In the genomic region with DNA sequence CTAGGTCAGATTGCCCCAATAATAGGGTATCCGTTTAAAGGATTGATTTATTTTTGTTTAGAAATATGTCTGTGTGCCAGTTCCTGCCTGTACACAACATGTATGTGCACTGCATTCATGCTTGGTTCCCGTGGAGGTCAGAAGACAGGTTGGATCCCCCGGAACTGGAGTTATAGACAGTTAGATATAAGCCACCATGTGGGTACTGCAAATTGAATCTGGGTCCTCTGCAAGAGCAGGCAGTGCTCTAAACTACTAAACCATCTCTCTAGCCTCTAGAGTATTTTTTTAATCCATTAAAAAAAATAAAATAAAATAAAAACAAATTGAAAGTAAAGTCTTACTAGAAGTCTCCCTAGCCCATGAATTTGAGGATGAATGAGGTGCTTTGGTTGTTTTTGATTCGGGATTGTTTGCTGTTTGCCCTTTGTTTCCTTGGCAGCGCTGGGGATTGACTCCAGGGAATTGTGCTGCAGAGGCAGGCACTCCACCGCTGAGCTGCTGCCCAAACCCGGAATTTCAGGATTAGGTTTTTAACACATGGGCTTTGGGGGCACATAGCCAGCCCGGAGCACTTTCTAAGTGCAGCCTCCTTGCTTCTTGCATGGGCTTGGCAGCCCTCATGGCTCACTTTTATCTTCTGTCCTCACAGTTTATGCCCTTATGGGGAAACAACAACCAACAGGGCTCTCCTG, we compare ENCODE assay signal across 12 mouse cellular contexts.
DNase-seq lines count a peak whose midpoint lies in the region; ATAC-seq and TF ChIP-seq lines count a peak whose summit lies in the region.
"Had no signal": no experiment of that assay in that cellular context is flagged by ENCODE, and none has a peak within 500 bp of the region (broad histone marks: within the 10 kb centered on the region; RNA-seq: fewer than 3 reads in every experiment).

No protein-coding gene starts in this region.

- H3K4me3 ChIP-seq in gastrocnemius, adult 2 months = peak overlapping the region; percentile 34
- H3K4me3 ChIP-seq in neural tube, embryonic 12.5 days = no peak overlapping the region
- H3K4me3 ChIP-seq in hindbrain, postnatal 0 days (ENCODE audit: low read length) = no peak overlapping the region
- H3K4me3 ChIP-seq: forebrain, embryonic 15.5 days; liver, embryonic 15.5 days; midbrain, embryonic 12.5 days had no signal

- WGBS in neural tube, embryonic 12.5 days = 26% methylated on average over 8 of the region's 8 CpGs
- 22% methylated on average over 8 of the region's 8 CpGs for WGBS in hindbrain, postnatal 0 days

- H3K9me3 ChIP-seq in neural tube, embryonic 12.5 days = no peaks in the 10 kb centered on the region
- H3K9me3 ChIP-seq in hindbrain, postnatal 0 days (ENCODE audit: low read length) = no peaks in the 10 kb centered on the region
- H3K9me3 ChIP-seq: forebrain, embryonic 15.5 days; liver, embryonic 15.5 days; midbrain, embryonic 12.5 days had no signal

- no peak overlapping the region for H3K9ac ChIP-seq in neural tube, embryonic 12.5 days
- no peak overlapping the region for H3K9ac ChIP-seq in hindbrain, postnatal 0 days (replicated peaks; ENCODE audit: low read length)
- H3K9ac ChIP-seq: forebrain, embryonic 15.5 days; liver, embryonic 15.5 days; midbrain, embryonic 12.5 days had no signal

- H3K27me3 ChIP-seq in neural tube, embryonic 12.5 days (replicated peaks) = no peaks in the 10 kb centered on the region
- no peaks in the 10 kb centered on the region for H3K27me3 ChIP-seq in hindbrain, postnatal 0 days (ENCODE audit: insufficient read depth, low read length)
- H3K27me3 ChIP-seq: forebrain, embryonic 15.5 days; liver, embryonic 15.5 days; midbrain, embryonic 12.5 days had no signal

- DNase-seq in gastrocnemius, adult 2 months = peak; percentile 31
- no peak for DNase-seq in gastrocnemius, postnatal 36 days
- no peak for DNase-seq in neural tube, embryonic 10.5 days (ENCODE audit: extremely low spot score, low spot score)
- peak; percentile 65 for DNase-seq in hindbrain, postnatal 0 days (ENCODE audit: low spot score)
- no peak for DNase-seq in layer of hippocampus, postnatal 36 days
- no peak for DNase-seq in spleen, adult 12 weeks (ENCODE audit: low spot score)
- DNase-seq in frontal cortex, postnatal 36 days (ENCODE audit: low spot score in 2 of 2) = no peak
- DNase-seq: embryo, embryonic 11 days had no signal

- H3K4me1 ChIP-seq in neural tube, embryonic 12.5 days = peaks cover 11% of the 10 kb centered on the region
- 0 out of 2 replicates have a peak, but pooled peaks cover 8% of the 10 kb centered on the region for H3K4me1 ChIP-seq in hindbrain, postnatal 0 days (ENCODE audit: insufficient read depth, low read length)

- no peaks in the 10 kb centered on the region for H3K36me3 ChIP-seq in neural tube, embryonic 12.5 days
- no peaks in the 10 kb centered on the region for H3K36me3 ChIP-seq in hindbrain, postnatal 0 days (ENCODE audit: insufficient read depth, low read length)
- H3K36me3 ChIP-seq: forebrain, embryonic 15.5 days; liver, embryonic 15.5 days; midbrain, embryonic 12.5 days had no signal

- peak overlapping the region; percentile 24; the same call in 1 of the 2 replicates for H3K27ac ChIP-seq in gastrocnemius, adult 2 months
- no peak overlapping the region for H3K27ac ChIP-seq in neural tube, embryonic 12.5 days
- H3K27ac ChIP-seq in hindbrain, postnatal 0 days = no peak overlapping the region; the same call in 1 of the 2 replicates
- H3K27ac ChIP-seq: forebrain, embryonic 15.5 days; liver, embryonic 15.5 days; midbrain, embryonic 12.5 days had no signal

- no peak for TF ChIP-seq CTCF in gastrocnemius, adult 2 months (IDR thresholded peaks at IDR 0.05)
- TF ChIP-seq CTCF in hindbrain, postnatal 0 days (IDR thresholded peaks at IDR 0.05; ENCODE audit: low read depth) = no peak

- H3K4me2 ChIP-seq in neural tube, embryonic 12.5 days (replicated peaks) = no peak overlapping the region
- H3K4me2 ChIP-seq in hindbrain, postnatal 0 days (ENCODE audit: low read depth, low read length) = no peak overlapping the region
- H3K4me2 ChIP-seq: forebrain, embryonic 15.5 days; liver, embryonic 15.5 days; midbrain, embryonic 12.5 days had no signal

- intact Hi-C loops in gastrocnemius, adult 2 months (cut with DNase I) = no loop called here
- intact Hi-C loops in gastrocnemius, postnatal 36 days (cut with DNase I) = no loop called here

- ATAC-seq in neural tube, embryonic 12.5 days (ENCODE audit: low FRiP score, low read depth) = peak; percentile 54; the same call in 1 of the 2 replicates
- ATAC-seq in hindbrain, postnatal 0 days = no peak
- ATAC-seq: forebrain, embryonic 15.5 days had no signal

Comparison
In these comparisons a context has a peak if more than half of its experiments do, and no peak if none do; other contexts are left out.
1. DNase-seq: peak in gastrocnemius, adult 2 months (single experiment) and hindbrain, postnatal 0 days (single experiment); none in gastrocnemius, postnatal 36 days (0 of 2), neural tube, embryonic 10.5 days (single experiment), layer of hippocampus, postnatal 36 days (0 of 2), spleen, adult 12 weeks (single experiment) and frontal cortex, postnatal 36 days (0 of 2).